In the genomic region with DNA sequence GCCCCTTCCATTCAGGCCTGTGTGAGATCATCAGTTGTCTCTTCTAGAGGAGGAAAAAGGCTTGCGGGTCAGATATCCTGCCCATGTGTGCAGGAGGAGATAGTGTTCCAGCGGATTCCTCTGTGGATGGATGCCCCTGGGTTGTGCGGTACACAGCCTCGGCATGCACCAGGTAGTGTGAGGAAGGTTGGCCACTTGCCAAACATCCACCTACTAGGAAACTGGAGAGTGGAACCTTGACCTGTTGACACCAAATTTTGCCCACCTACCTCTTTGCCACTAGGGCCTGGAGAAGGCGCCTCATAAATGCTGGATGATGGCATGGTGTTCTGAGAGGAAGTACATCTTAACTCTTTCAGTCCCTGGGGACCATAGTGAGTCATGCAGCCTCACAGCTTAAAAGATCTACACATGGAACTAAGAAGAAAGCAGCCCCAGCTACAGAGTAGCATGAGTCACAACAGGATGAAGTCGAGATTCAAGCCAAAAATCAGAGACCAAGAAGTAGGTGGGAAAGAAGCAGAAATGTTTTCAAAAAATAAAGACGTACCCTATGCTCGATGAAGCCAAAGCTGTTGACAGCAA, we compare ENCODE assay signal across 21 mouse cellular contexts. TPM values are rescaled to one million over a fixed set of nuclear protein-coding genes. Genes with fewer than 3 reads are reported as not detected.
DNase-seq lines count a peak whose midpoint lies in the region; ATAC-seq and TF ChIP-seq lines count a peak whose summit lies in the region.
"Had no signal": no experiment of that assay in that cellular context is flagged by ENCODE, and none has a peak within 500 bp of the region (broad histone marks: within the 10 kb centered on the region; RNA-seq: fewer than 3 reads in every experiment).

No protein-coding gene starts in this region.

- H3K4me1 ChIP-seq in kidney, embryonic 16.5 days (ENCODE audit: insufficient read depth, low read length) = no peaks in the 10 kb centered on the region
- H3K4me1 ChIP-seq in midbrain, embryonic 14.5 days (ENCODE audit: control insufficient read depth, insufficient read depth, low read length) = no peaks in the 10 kb centered on the region
- H3K4me1 ChIP-seq: embryonic facial prominence, embryonic 15.5 days; forebrain, embryonic 12.5 days had no signal

- no peaks in the 10 kb centered on the region for H3K9me3 ChIP-seq in kidney, embryonic 16.5 days (ENCODE audit: low read length)
- H3K9me3 ChIP-seq in midbrain, embryonic 14.5 days (ENCODE audit: control insufficient read depth, low read length) = no peaks in the 10 kb centered on the region
- H3K9me3 ChIP-seq: embryonic facial prominence, embryonic 15.5 days; forebrain, embryonic 12.5 days had no signal

- no peak for ATAC-seq in kidney, embryonic 16.5 days (ENCODE audit: low FRiP score, low TSS enrichment)
- ATAC-seq in midbrain, embryonic 14.5 days (ENCODE audit: low FRiP score, low TSS enrichment) = no peak
- ATAC-seq: hindbrain, postnatal 0 days had no signal

- H3K27ac ChIP-seq in kidney, embryonic 16.5 days (ENCODE audit: low read length) = no peak overlapping the region
- H3K27ac ChIP-seq in midbrain, embryonic 14.5 days (replicated peaks; ENCODE audit: low read depth, low read length) = no peak overlapping the region
- H3K27ac ChIP-seq: embryonic facial prominence, embryonic 15.5 days; forebrain, embryonic 12.5 days; hindbrain, postnatal 0 days; macrophage; stomach, postnatal 0 days had no signal

- intact Hi-C loops in heart, postnatal 10 days (cut with DNase I) = no loop called here

- no peak for TF ChIP-seq CTCF in C2C12 (IDR thresholded peaks at IDR 0.05; ENCODE audit: control insufficient read depth, insufficient read depth, insufficient read length)

- no peaks in the 10 kb centered on the region for H3K79me2 ChIP-seq in C2C12 (ENCODE audit: control insufficient read depth, insufficient read depth)

- 70% methylated on average over 8 of the region's 8 CpGs for WGBS in kidney, embryonic 16.5 days
- 90% methylated on average over 8 of the region's 8 CpGs for WGBS in midbrain, embryonic 14.5 days

- no peak overlapping the region for H3ac ChIP-seq in C2C12 (ENCODE audit: control insufficient read depth, insufficient read length, low read depth)

- no peaks in the 10 kb centered on the region for H3K36me3 ChIP-seq in kidney, embryonic 16.5 days (ENCODE audit: insufficient read depth, low read length)
- H3K36me3 ChIP-seq in C2C12 (ENCODE audit: control insufficient read depth, insufficient read depth) = no peaks in the 10 kb centered on the region
- no peaks in the 10 kb centered on the region for H3K36me3 ChIP-seq in midbrain, embryonic 14.5 days (ENCODE audit: control insufficient read depth, insufficient read depth, low read length)
- H3K36me3 ChIP-seq: embryonic facial prominence, embryonic 15.5 days; forebrain, embryonic 12.5 days had no signal

- no peaks in the 10 kb centered on the region for H3K79me3 ChIP-seq in C2C12 (ENCODE audit: low read depth)

- no peak overlapping the region for H3K9ac ChIP-seq in kidney, embryonic 16.5 days (replicated peaks; ENCODE audit: low read length)
- H3K9ac ChIP-seq in midbrain, embryonic 14.5 days (replicated peaks; ENCODE audit: low read length) = no peak overlapping the region
- H3K9ac ChIP-seq: embryonic facial prominence, embryonic 15.5 days; forebrain, embryonic 12.5 days had no signal

- no peaks in the 10 kb centered on the region for H3K27me3 ChIP-seq in kidney, embryonic 16.5 days (ENCODE audit: insufficient read depth, low read length)
- no peaks in the 10 kb centered on the region for H3K27me3 ChIP-seq in C2C12 (ENCODE audit: control insufficient read depth, insufficient read depth, insufficient read length)
- H3K27me3 ChIP-seq in midbrain, embryonic 14.5 days (ENCODE audit: control insufficient read depth, insufficient read depth, low read length) = no peaks in the 10 kb centered on the region
- H3K27me3 ChIP-seq: CH12.LX; embryonic facial prominence, embryonic 15.5 days; forebrain, embryonic 12.5 days had no signal

- no peak overlapping the region for H3K4me3 ChIP-seq in kidney, embryonic 16.5 days (ENCODE audit: low read length)
- no peak overlapping the region for H3K4me3 ChIP-seq in C2C12 (ENCODE audit: insufficient read depth, poor library complexity, severe bottlenecking)
- no peak overlapping the region for H3K4me3 ChIP-seq in midbrain, embryonic 14.5 days (replicated peaks; ENCODE audit: low read depth, low read length)
- H3K4me3 ChIP-seq: embryonic facial prominence, embryonic 15.5 days; forebrain, embryonic 12.5 days had no signal

- H3K4me2 ChIP-seq in kidney, embryonic 16.5 days (replicated peaks; ENCODE audit: low read depth, low read length) = no peak overlapping the region
- no peak overlapping the region for H3K4me2 ChIP-seq in midbrain, embryonic 14.5 days (ENCODE audit: low read length)
- H3K4me2 ChIP-seq: embryonic facial prominence, embryonic 15.5 days; forebrain, embryonic 12.5 days; midbrain, embryonic 11.5 days had no signal

- DNase-seq in kidney, postnatal 14 days = peak; percentile 33
- DNase-seq in adipocyte (ENCODE audit: low spot score) = peak; percentile 19
- peak; percentile 39 to 50 for DNase-seq in heart, postnatal 10 days
- no peak for DNase-seq in layer of hippocampus, adult 9-10 months (ENCODE audit: low spot score)
- no peak for DNase-seq in midbrain, embryonic 14.5 days
- DNase-seq: adrenal gland, postnatal 14 days; cerebellum, adult 8-10 months; gastrocnemius, postnatal 36 days; kidney, adult 11 months; layer of hippocampus, postnatal 36 days; lung, adult 18-20 months; thymus, postnatal 25 days had no signal

TF ChIP-seq in C2C12, 6 proteins besides CTCF, POLR2A, EP300 and RAD21:
- TF ChIP-seq CEBPB (IDR thresholded peaks at IDR 0.05; ENCODE audit: low read depth) (no peak), MYOG (IDR thresholded peaks at IDR 0.05; ENCODE audit: control insufficient read depth, extremely low read depth, insufficient read length) (no peak), FOSL1 (IDR thresholded peaks at IDR 0.05; ENCODE audit: insufficient read depth, low read length, poor library complexity, severe bottlenecking) (peak; percentile 79), USF1 (IDR thresholded peaks at IDR 0.05; ENCODE audit: low read depth) (no peak), MAX (IDR thresholded peaks at IDR 0.05) (no peak)

RNA-seq across cellular contexts. Expression of a gene that starts 20.1 kb away (rescaled TPM):
- polyA plus RNA-seq in kidney, embryonic 16.5 days (2015; fragmentation: Nextera tagmentation; extraction: Ambion mirVana) = 41.4 and 48.4 TPM in 2 replicates
- polyA plus RNA-seq in C2C12 (2012; fragmentation: generic; extraction: Trizol) = 12.1 TPM
- total RNA-seq in heart, postnatal 10 days (2021) = 10 to 100 TPM; 46.8 to 47.5 TPM
- 4.3 and 8.4 TPM in 2 replicates for polyA plus RNA-seq in midbrain, embryonic 14.5 days (2014; fragmentation: Nextera tagmentation; extraction: Ambion mirVana)
- total RNA-seq: CH12.LX had no signal

Comparison
In these comparisons a context has a peak if more than half of its experiments do, and no peak if none do; other contexts are left out.
1. DNase-seq: peak in kidney, postnatal 14 days (single experiment), adipocyte (single experiment) and heart, postnatal 10 days (2 of 2); none in layer of hippocampus, adult 9-10 months (single experiment) and midbrain, embryonic 14.5 days (single experiment).